Mouse (Mus musculus) CH12.LX (cell line): ENCODE measurements around the gene Hoxa11.

Experiments used
- CHD1 ChIP-seq: IDR thresholded peaks from 2 replicates; pipeline ENCODE4 v1.6.1; 2012; ENCODE audit warnings: low read depth, low read length, improper control_type of control experiment, inconsistent platforms
- CTCF ChIP-seq, 2 experiments: IDR thresholded peaks in 1 of 2; conservative IDR thresholded peaks in 1 of 2; 2 replicates each; pipeline ENCODE4 v1.5.1; 2011 to 2012; ENCODE audit warnings: low read depth in 2 of 2, low read length in 2 of 2, improper control_type of control experiment in 1 of 2, inconsistent platforms in 1 of 2, mild to moderate bottlenecking in 1 of 2, moderate library complexity in 1 of 2
- E2F4 ChIP-seq: IDR thresholded peaks from 2 replicates; pipeline ENCODE4 v1.6.1; 2011; ENCODE audit warnings: low read depth, low read length, improper control_type of control experiment; ENCODE audit not compliant: insufficient replicate concordance
- RCOR1 ChIP-seq: conservative IDR thresholded peaks from 2 replicates; pipeline ENCODE4 v1.6.1; 2012; ENCODE audit warnings: low read depth, mild to moderate bottlenecking, inconsistent platforms, low read length, improper control_type of control experiment
- SIN3A ChIP-seq: IDR thresholded peaks from 2 replicates; pipeline ENCODE4 v1.6.1; 2012; ENCODE audit warnings: low read length, improper control_type of control experiment, inconsistent platforms

- TF ChIP-seq CTCF (conservative IDR thresholded peaks at IDR 0.05 in 1 of 2, IDR thresholded peaks at IDR 0.05 in 1 of 2; ENCODE audit: low read depth in 2 of 2, low read length in 2 of 2), result no peak
- no peak for TF ChIP-seq E2F4
- TF ChIP-seq CHD1, result no peak
- no peak for TF ChIP-seq SIN3A
- no peak for TF ChIP-seq RCOR1
Measured at GRCm38 (mm10) chr6:52243681-52244121, 1.9 kb downstream of the Hoxa11 start.
